Mouse (Mus musculus) adrenal gland, postnatal 10 days (tissue): Measurements from ENCODE around the gene Gtf2h3. TPM values are rescaled to one million over a fixed set of nuclear protein-coding genes. Genes with fewer than 3 reads are reported as not detected.
"Not testable (repeated sequence)": the region's sequence is repeated elsewhere in the genome, so short reads cannot be mapped to it uniquely, and the experiment has no call there.

Experiments used
- DNase-seq: peaks from one replicate; pipeline ENCODE4 v3.0.0; 2021; ENCODE audit warnings: mixed read lengths
- total RNA-seq, 2 experiments: library from RNA; stranded (reverse); gene quantifications; 2 replicates each; pipeline ENCODE4 v1.2.3; 2021

Gene Gtf2h3
- total RNA-seq, 2 experiments from 2014 or later, result 35.3 to 36.8 TPM

- no peak for DNase-seq
Measured at GRCm38 (mm10) chr5:124571068-124571467, 7.9 kb upstream of the Gtf2h3 start.

GRCm38 (mm10) chr5:124575467-124575866, 3.5 kb upstream of the Gtf2h3 start:
- DNase-seq, result no peak

GRCm38 (mm10) chr5:124582515-124582914, 3.6 kb downstream of the Gtf2h3 start:
- DNase-seq, result peak; percentile 38

GRCm38 (mm10) chr5:124592768-124593167, 13.8 kb downstream of the Gtf2h3 start:
- DNase-seq, result no peak

GRCm38 (mm10) chr5:124598224-124599174, 19.6 kb downstream of the Gtf2h3 start:
- peak; percentile 96 for DNase-seq

GRCm38 (mm10) chr5:124599726-124600125, 20.8 kb downstream of the Gtf2h3 start:
- not testable (repeated sequence) for DNase-seq

- peak; percentile 81 for DNase-seq
Measured at GRCm38 (mm10) chr5:124602349-124602748, 23.4 kb downstream of the Gtf2h3 start.

- no peak for DNase-seq
Measured at GRCm38 (mm10) chr5:124604296-124604695, 25.4 kb downstream of the Gtf2h3 start.

- no peak for DNase-seq
Measured at GRCm38 (mm10) chr5:124605041-124605622, 26.2 kb downstream of the Gtf2h3 start.

GRCm38 (mm10) chr5:124610965-124611364, 32.0 kb downstream of the Gtf2h3 start:
- DNase-seq, result no peak

GRCm38 (mm10) chr5:124614709-124615108, 35.8 kb downstream of the Gtf2h3 start:
- DNase-seq, result no peak

GRCm38 (mm10) chr5:124618711-124619110, 39.8 kb downstream of the Gtf2h3 start:
- DNase-seq, result no peak

GRCm38 (mm10) chr5:124621362-124621761, 42.4 kb downstream of the Gtf2h3 start:
- no peak for DNase-seq

GRCm38 (mm10) chr5:124622890-124623289, 44.0 kb downstream of the Gtf2h3 start:
- peak; percentile 75 for DNase-seq

- no peak for DNase-seq
Measured at GRCm38 (mm10) chr5:124624291-124624690, 45.4 kb downstream of the Gtf2h3 start.

GRCm38 (mm10) chr5:124628448-124629363, 49.8 kb downstream of the Gtf2h3 start, which contains the start of gene Atp6v0a2:
Gene Atp6v0a2 (plus strand): TSS chr5:124628576.
- DNase-seq, result peak; percentile 99

GRCm38 (mm10) chr5:124629641-124630040, 50.7 kb downstream of the Gtf2h3 start:
- DNase-seq, result peak; percentile 23

- DNase-seq, result no peak
Measured at GRCm38 (mm10) chr5:124631685-124632084, 52.7 kb downstream of the Gtf2h3 start.

GRCm38 (mm10) chr5:124632461-124632860, 53.5 kb downstream of the Gtf2h3 start:
- no peak for DNase-seq

- no peak for DNase-seq
Measured at GRCm38 (mm10) chr5:124633425-124633824, 54.5 kb downstream of the Gtf2h3 start.

GRCm38 (mm10) chr5:124635068-124635467, 56.1 kb downstream of the Gtf2h3 start:
- DNase-seq, result peak; percentile 38

- DNase-seq, result no peak
Measured at GRCm38 (mm10) chr5:124636139-124636538, 57.2 kb downstream of the Gtf2h3 start.
